Mouse (Mus musculus) natural killer cell, adult 2 months (primary cell): ENCODE results near the gene Tsc2.
A peak's percentile ranks its signal among the peaks of the same experiment; 100 is the strongest.
"Not testable (repeated sequence)": the region's sequence is repeated elsewhere in the genome, so short reads cannot be mapped to it uniquely, and the experiment has no call there.

Source experiments
- DNase-seq, 2 experiments: peaks; one replicate each; pipeline ENCODE4 v3.0.0; 2022; ENCODE audit warnings: low spot score in 2 of 2

Gene Tsc2

GRCm38 (mm10) chr17:24632167-24632812 lies at the start of gene Tsc2, which contains the start of gene Nthl1:
TSS of gene Tsc2 (minus strand) at chr17:24632630.
TSS of gene Nthl1 (plus strand) at chr17:24632680.
- DNase-seq = peak; percentile 48 to 68

- DNase-seq = no peak
These were observed 45.2 kb upstream of the Tsc2 start for GRCm38 (mm10) chr17:24677500-24678080.

GRCm38 (mm10) chr17:24676877-24677276 lies 44.4 kb upstream of the Tsc2 start:
- no peak for DNase-seq

GRCm38 (mm10) chr17:24676187-24676586 lies 43.8 kb upstream of the Tsc2 start:
- peak; percentile 66 to 75 for DNase-seq

GRCm38 (mm10) chr17:24674277-24674676 lies 41.8 kb upstream of the Tsc2 start:
- DNase-seq = no peak

- DNase-seq = no peak
These were observed 39.7 kb upstream of the Tsc2 start for GRCm38 (mm10) chr17:24672141-24672540.

- peak; percentile 49 to 72 for DNase-seq
These were observed 38.9 kb upstream of the Tsc2 start for GRCm38 (mm10) chr17:24671346-24671745.

GRCm38 (mm10) chr17:24670246-24670844 lies 37.9 kb upstream of the Tsc2 start:
- no peak for DNase-seq

- peak; percentile 91 to 93 for DNase-seq
These were observed 37.3 kb upstream of the Tsc2 start, which contains the start of gene Zfp598 for GRCm38 (mm10) chr17:24669545-24670245. TSS of gene Zfp598 (plus strand) at chr17:24669687.

- not testable (repeated sequence) for DNase-seq
These were observed 36.7 kb upstream of the Tsc2 start for GRCm38 (mm10) chr17:24669214-24669544.

GRCm38 (mm10) chr17:24667416-24667815 lies 35.0 kb upstream of the Tsc2 start:
- DNase-seq = peak; percentile 62 to 70

- not testable (repeated sequence) for DNase-seq
These were observed 34.6 kb upstream of the Tsc2 start for GRCm38 (mm10) chr17:24667011-24667410.

GRCm38 (mm10) chr17:24658017-24658758 lies 25.8 kb upstream of the Tsc2 start, which contains the start of gene Npw:
TSS of gene Npw (minus strand) at chr17:24658457.
- peak in 1 of 2 experiments; percentile 18 for DNase-seq

GRCm38 (mm10) chr17:24654969-24655368 lies 22.5 kb upstream of the Tsc2 start:
- DNase-seq = no peak

- peak; percentile 63 to 73 for DNase-seq
These were observed 21.7 kb upstream of the Tsc2 start for GRCm38 (mm10) chr17:24653967-24654710.

- DNase-seq = no peak
These were observed 19.4 kb upstream of the Tsc2 start for GRCm38 (mm10) chr17:24651835-24652234.

- DNase-seq = no peak
These were observed 18.3 kb upstream of the Tsc2 start for GRCm38 (mm10) chr17:24650766-24651165.

GRCm38 (mm10) chr17:24650070-24650616 lies 17.7 kb upstream of the Tsc2 start, which contains the start of gene Slc9a3r2:
TSS of gene Slc9a3r2 (minus strand) at chr17:24650327.
- no peak for DNase-seq

GRCm38 (mm10) chr17:24649581-24650069 lies 17.2 kb upstream of the Tsc2 start:
- DNase-seq = peak; percentile 18 to 31

GRCm38 (mm10) chr17:24648731-24649377 lies 16.4 kb upstream of the Tsc2 start:
- DNase-seq = no peak
